Mouse (Mus musculus): ENCODE data around the gene Gm5901.

DNA sequence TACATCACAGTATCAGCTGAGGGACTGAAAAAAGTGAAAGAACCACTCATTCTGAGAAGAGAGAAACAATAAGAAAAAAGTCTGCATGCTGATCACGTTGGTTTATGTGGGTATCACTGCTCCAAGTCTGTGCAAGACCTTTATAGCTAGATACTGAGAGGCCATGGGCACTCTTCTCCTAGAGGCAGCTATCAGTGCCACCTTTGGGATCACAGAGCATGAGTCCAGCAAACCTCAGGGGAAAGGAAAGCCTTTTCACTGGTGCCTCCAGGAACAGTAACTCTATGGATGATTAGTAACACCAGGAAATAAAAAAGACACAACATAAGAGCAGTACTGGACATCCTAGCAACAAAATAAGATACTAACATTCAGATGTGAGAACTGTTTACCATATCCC, 32.7 kb upstream of the Gm5901 start, which contains the start of gene Olfr691:
- TF ChIP-seq CTCF (conservative IDR thresholded peaks at IDR 0.05 in 1 of 2, IDR thresholded peaks at IDR 0.05 in 1 of 2; ENCODE audit: low read depth in 2 of 2, low read length in 2 of 2) (no peak), MYC (IDR thresholded peaks at IDR 0.05; ENCODE audit: low read depth, low read length) (no peak), USF1 (IDR thresholded peaks at IDR 0.05; ENCODE audit: low read depth, low read length) (no peak), POLR2AphosphoS2 (IDR thresholded peaks at IDR 0.05; ENCODE audit: low read depth, low read length) (no peak), CHD2 (IDR thresholded peaks at IDR 0.05; ENCODE audit: low read length) (no peak), MEF2A (IDR thresholded peaks at IDR 0.05; ENCODE audit: borderline replicate concordance, low read depth, low read length) (no peak), POLR2A (IDR thresholded peaks at IDR 0.05; ENCODE audit: low read depth, low read length) (no peak), ZNF384 (IDR thresholded peaks at IDR 0.05; ENCODE audit: low read depth, low read length) (no peak), E2F4 (IDR thresholded peaks at IDR 0.05; ENCODE audit: insufficient replicate concordance, low read depth, low read length) (no peak), BHLHE40 (IDR thresholded peaks at IDR 0.05; ENCODE audit: low read depth, low read length) (peak; percentile 39; the same call in 1 of the 2 replicates), MAX (IDR thresholded peaks at IDR 0.05; ENCODE audit: low read length) (no peak), JUND (conservative IDR thresholded peaks at IDR 0.05; ENCODE audit: low read depth, low read length) (no peak), UBTF (IDR thresholded peaks at IDR 0.05; ENCODE audit: low read depth, low read length) (no peak), HCFC1 (IDR thresholded peaks at IDR 0.05; ENCODE audit: low read depth, low read length) (no peak)

All from CH12.LX (cell line).